In the genomic region with DNA sequence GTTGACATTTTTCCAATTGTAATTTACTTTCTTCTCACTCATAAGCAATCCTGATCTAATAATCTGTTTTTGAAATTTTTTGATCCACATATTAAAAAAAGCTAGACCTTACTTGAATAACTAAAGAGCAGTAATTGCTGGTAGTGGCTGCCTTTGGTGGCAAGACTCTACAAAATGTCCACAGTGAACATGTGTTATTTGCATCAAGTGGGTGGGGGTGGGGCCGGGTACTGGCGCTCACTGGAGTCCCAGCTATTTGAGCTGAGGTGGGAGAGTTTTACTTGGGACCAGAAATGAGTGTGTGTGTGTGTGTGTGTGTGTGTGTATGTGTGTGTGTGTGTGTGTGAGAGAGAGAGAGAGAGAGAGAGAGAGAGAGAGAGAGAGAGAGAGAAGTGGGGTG, we compare ENCODE assay signal across 28 mouse cellular contexts.
DNase-seq lines count a peak whose midpoint lies in the region; ATAC-seq lines count a peak whose summit lies in the region.
"Had no signal": no experiment of that assay in that cellular context is flagged by ENCODE, and none has a peak within 500 bp of the region (broad histone marks: within the 10 kb centered on the region; RNA-seq: fewer than 3 reads in every experiment).

No protein-coding gene starts in this region.

- no peak overlapping the region for H3K9ac ChIP-seq in heart, embryonic 13.5 days
- H3K9ac ChIP-seq in kidney, embryonic 15.5 days, result no peak overlapping the region
- no peak overlapping the region for H3K9ac ChIP-seq in kidney, embryonic 16.5 days (replicated peaks; ENCODE audit: low read length)
- H3K9ac ChIP-seq in limb, embryonic 11.5 days (ENCODE audit: low read length), result no peak overlapping the region
- no peak overlapping the region for H3K9ac ChIP-seq in stomach, embryonic 16.5 days (ENCODE audit: low read length)
- H3K9ac ChIP-seq: embryonic facial prominence, embryonic 12.5 days; forebrain, embryonic 15.5 days; hindbrain, embryonic 12.5 days; liver, embryonic 15.5 days; lung, embryonic 15.5 days had no signal

- H3K4me3 ChIP-seq in heart, embryonic 13.5 days, result no peak overlapping the region
- H3K4me3 ChIP-seq in kidney, embryonic 15.5 days (replicated peaks), result no peak overlapping the region
- H3K4me3 ChIP-seq in kidney, embryonic 16.5 days (ENCODE audit: low read length), result no peak overlapping the region
- H3K4me3 ChIP-seq in limb, embryonic 11.5 days (ENCODE audit: low read depth, low read length), result no peak overlapping the region
- no peak overlapping the region for H3K4me3 ChIP-seq in stomach, embryonic 16.5 days (replicated peaks; ENCODE audit: low read length)
- H3K4me3 ChIP-seq: embryonic facial prominence, embryonic 12.5 days; forebrain, embryonic 15.5 days; hindbrain, embryonic 12.5 days; layer of hippocampus, adult 2 months; liver, embryonic 15.5 days; lung, embryonic 15.5 days; midbrain, embryonic 10.5 days; myocyte; neural tube, embryonic 13.5 days had no signal

- no peaks in the 10 kb centered on the region for H3K27me3 ChIP-seq in heart, embryonic 13.5 days (replicated peaks)
- H3K27me3 ChIP-seq in kidney, embryonic 15.5 days, result no peaks in the 10 kb centered on the region
- no peaks in the 10 kb centered on the region for H3K27me3 ChIP-seq in kidney, embryonic 16.5 days (ENCODE audit: insufficient read depth, low read length)
- no peaks in the 10 kb centered on the region for H3K27me3 ChIP-seq in limb, embryonic 11.5 days (ENCODE audit: control insufficient read depth, insufficient read depth, low read length)
- H3K27me3 ChIP-seq in stomach, embryonic 16.5 days (ENCODE audit: control insufficient read depth, insufficient read depth, low read length), result no peaks in the 10 kb centered on the region
- H3K27me3 ChIP-seq: CH12.LX; embryonic facial prominence, embryonic 12.5 days; forebrain, embryonic 15.5 days; hindbrain, embryonic 12.5 days; liver, embryonic 15.5 days; lung, embryonic 15.5 days; neural tube, embryonic 13.5 days; Patski had no signal

- ATAC-seq in heart, embryonic 13.5 days (ENCODE audit: extremely low read depth, insufficient number of reproducible peaks, low FRiP score, low TSS enrichment), result no peak
- no peak for ATAC-seq in kidney, embryonic 15.5 days (replicated peaks; ENCODE audit: low FRiP score)
- no peak for ATAC-seq in kidney, embryonic 16.5 days (ENCODE audit: low FRiP score, low TSS enrichment)
- ATAC-seq in limb, embryonic 11.5 days (ENCODE audit: insufficient number of reproducible peaks, low FRiP score, low TSS enrichment, low read depth), result 0 out of 2 replicates have a peak, but pooled peaks have one; percentile 36
- no peak for ATAC-seq in stomach, embryonic 16.5 days (ENCODE audit: insufficient read depth, low FRiP score)
- ATAC-seq: forebrain, embryonic 15.5 days; midbrain, embryonic 16.5 days; Patski had no signal

- intact Hi-C loops in left cerebral cortex, postnatal 36 days (cut with DNase I), result no loop called here

- peaks cover 33% of the 10 kb centered on the region for H3K4me1 ChIP-seq in heart, embryonic 13.5 days
- H3K4me1 ChIP-seq in kidney, embryonic 15.5 days, result peaks cover 55% of the 10 kb centered on the region
- peaks cover 39% of the 10 kb centered on the region for H3K4me1 ChIP-seq in kidney, embryonic 16.5 days (ENCODE audit: insufficient read depth, low read length)
- H3K4me1 ChIP-seq in limb, embryonic 11.5 days (ENCODE audit: control insufficient read depth, insufficient read depth, low read length), result peaks cover 38% of the 10 kb centered on the region
- H3K4me1 ChIP-seq in stomach, embryonic 16.5 days (ENCODE audit: control insufficient read depth, insufficient read depth, low read length), result peaks cover 50% of the 10 kb centered on the region
- H3K4me1 ChIP-seq: forebrain, embryonic 15.5 days had no signal

- peak overlapping the region; percentile 43; the same call in 1 of the 2 replicates for H3K27ac ChIP-seq in heart, embryonic 13.5 days (replicated peaks)
- H3K27ac ChIP-seq in kidney, embryonic 15.5 days, result 0 out of 2 replicates have a peak overlapping the region, but pooled peaks have one; percentile 85
- no peak overlapping the region for H3K27ac ChIP-seq in kidney, embryonic 16.5 days (ENCODE audit: low read length)
- peak overlapping the region; percentile 78; the same call in 1 of the 2 replicates for H3K27ac ChIP-seq in limb, embryonic 11.5 days (replicated peaks; ENCODE audit: low read depth, low read length)
- H3K27ac ChIP-seq in stomach, embryonic 16.5 days (ENCODE audit: low read length), result peak overlapping the region; percentile 95
- H3K27ac ChIP-seq: forebrain, embryonic 15.5 days; liver, embryonic 15.5 days; macrophage; midbrain, embryonic 10.5 days; neural tube, embryonic 13.5 days had no signal

- no peak overlapping the region for H3K4me2 ChIP-seq in heart, embryonic 13.5 days
- no peak overlapping the region for H3K4me2 ChIP-seq in kidney, embryonic 15.5 days
- no peak overlapping the region for H3K4me2 ChIP-seq in kidney, embryonic 16.5 days (replicated peaks; ENCODE audit: low read depth, low read length)
- no peak overlapping the region for H3K4me2 ChIP-seq in limb, embryonic 11.5 days (ENCODE audit: low read depth, severe bottlenecking)
- no peak overlapping the region for H3K4me2 ChIP-seq in stomach, embryonic 16.5 days (ENCODE audit: low read depth, low read length)
- H3K4me2 ChIP-seq: embryonic facial prominence, embryonic 12.5 days; forebrain, embryonic 15.5 days; hindbrain, embryonic 12.5 days; liver, embryonic 15.5 days; lung, embryonic 15.5 days; neural tube, embryonic 13.5 days had no signal

- DNase-seq in heart, adult 8-10 months (ENCODE audit: low spot score), result no peak
- peak; percentile 51 for DNase-seq in limb, embryonic 11.5 days (ENCODE audit: low spot score)
- no peak for DNase-seq in left cerebral cortex, postnatal 36 days (ENCODE audit: low spot score in 2 of 2)
- DNase-seq: adrenal gland, postnatal 36 days; cerebellum, adult 9-10 months; gastrocnemius, postnatal 14 days; kidney, adult 8-10 months; kidney, postnatal 25 days; liver; right cerebral cortex, adult 18-20 months had no signal

- 55% methylated on average over 2 of the region's 2 CpGs for WGBS in heart, embryonic 13.5 days
- 52% methylated on average over 2 of the region's 2 CpGs for WGBS in kidney, embryonic 15.5 days
- WGBS in kidney, embryonic 16.5 days, result 39% methylated on average over 2 of the region's 2 CpGs
- WGBS in limb, embryonic 11.5 days, result 30% methylated on average over 2 of the region's 2 CpGs
- WGBS in stomach, embryonic 16.5 days, result 44% methylated on average over 2 of the region's 2 CpGs

- H3K36me3 ChIP-seq in heart, embryonic 13.5 days, result no peaks in the 10 kb centered on the region
- H3K36me3 ChIP-seq in kidney, embryonic 15.5 days, result no peaks in the 10 kb centered on the region
- no peaks in the 10 kb centered on the region for H3K36me3 ChIP-seq in kidney, embryonic 16.5 days (ENCODE audit: insufficient read depth, low read length)
- no peaks in the 10 kb centered on the region for H3K36me3 ChIP-seq in limb, embryonic 11.5 days (ENCODE audit: control insufficient read depth, insufficient read depth, low read length)
- H3K36me3 ChIP-seq in stomach, embryonic 16.5 days (ENCODE audit: control insufficient read depth, insufficient read depth, low read length), result no peaks in the 10 kb centered on the region
- H3K36me3 ChIP-seq: embryonic facial prominence, embryonic 12.5 days; forebrain, embryonic 15.5 days; hindbrain, embryonic 12.5 days; liver, embryonic 15.5 days; lung, embryonic 15.5 days; neural tube, embryonic 13.5 days had no signal

- no peaks in the 10 kb centered on the region for H3K9me3 ChIP-seq in heart, embryonic 13.5 days
- no peaks in the 10 kb centered on the region for H3K9me3 ChIP-seq in kidney, embryonic 15.5 days (replicated peaks)
- H3K9me3 ChIP-seq in kidney, embryonic 16.5 days (ENCODE audit: low read length), result no peaks in the 10 kb centered on the region
- H3K9me3 ChIP-seq in limb, embryonic 11.5 days (ENCODE audit: control insufficient read depth, low read length), result no peaks in the 10 kb centered on the region
- H3K9me3 ChIP-seq in stomach, embryonic 16.5 days (replicated peaks; ENCODE audit: control insufficient read depth, low read length), result no peaks in the 10 kb centered on the region
- H3K9me3 ChIP-seq: embryonic facial prominence, embryonic 12.5 days; forebrain, embryonic 15.5 days; G1E; hindbrain, embryonic 12.5 days; liver, embryonic 15.5 days; lung, embryonic 15.5 days; midbrain, embryonic 10.5 days; neural tube, embryonic 13.5 days had no signal
